Mouse (Mus musculus) lung, adult 2 months (tissue): ENCODE measurements around the gene Myd88. TPM values are rescaled to one million over a fixed set of nuclear protein-coding genes. Genes with fewer than 3 reads are reported as not detected.

Experiments
- DNase-seq: peaks from one replicate; pipeline ENCODE4 v3.0.0; 2022
- H3K4me1 ChIP-seq: fragments of 200-500 bp; 2 replicates; pipeline ENCODE4 v1.6.1; 2011; ENCODE audit warnings: low read length; ENCODE audit not compliant: control insufficient read depth, insufficient read depth
- H3K4me3 ChIP-seq: fragments of 200-500 bp; replicated peaks from 2 replicates; pipeline ENCODE3; 2011; ENCODE audit warnings: low read depth, mild to moderate bottlenecking, control low read depth, low read length; ENCODE audit errors: extremely low read depth
- CTCF ChIP-seq: fragments of 200-500 bp; IDR thresholded peaks from 2 replicates; pipeline ENCODE4 v1.5.1; 2011; ENCODE audit warnings: mild to moderate bottlenecking, low read length, control low read depth; ENCODE audit not compliant: insufficient read depth
- POLR2A ChIP-seq: fragments of 200-500 bp; IDR thresholded peaks from 2 replicates; pipeline ENCODE4 v1.6.1; 2011; ENCODE audit warnings: low read depth, mild to moderate bottlenecking, control low read depth, low read length, borderline replicate concordance; ENCODE audit errors: extremely low read depth
- WGBS: fragments of 180-500 bp; shearing (Covaris S2); methylation state at CpG from one replicate; pipeline ENCODE4 v1.1.7; 2018; 5-methylcytosine and 5-hydroxymethylcytosine counted together
- polyA plus RNA-seq: library from polyadenylated mRNA; depleted of rRNA; stranded (reverse); fragments of >200 nt; gene quantifications from 2 replicates; pipeline ENCODE4 v1.2.3, GENCODE M21; 2012

The Myd88 gene
- polyA plus RNA-seq, 1 experiment = 38.5 TPM

DNA sequence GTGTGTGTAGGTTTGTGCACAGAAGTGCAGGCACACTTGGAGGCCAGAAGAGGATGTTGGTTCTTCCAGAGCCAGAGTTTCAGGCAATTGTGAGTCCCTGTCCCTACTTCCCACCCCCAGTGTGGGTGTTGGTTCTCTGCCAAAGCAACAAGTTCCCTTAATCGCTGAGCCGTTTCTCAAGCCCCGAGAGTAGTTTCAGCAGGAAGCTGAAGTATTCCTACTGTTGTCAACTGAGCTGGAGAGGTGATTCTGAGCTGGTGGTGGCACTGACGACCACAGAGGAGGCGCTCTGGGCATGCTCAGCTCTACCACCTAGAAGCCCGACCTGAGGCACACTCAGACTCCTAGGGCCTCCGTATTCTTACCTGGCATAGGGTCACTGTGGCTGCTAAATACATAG, 24.1 kb upstream of the Myd88 start, which contains the start of gene Slc22a14:
Gene Slc22a14 (minus strand): TSS at position 270 of the 400 bp plus-strand sequence.
- TF ChIP-seq CTCF (no peak), POLR2A (no peak)
- DNase-seq = no peak
- 36% methylated on average over 7 of the region's 7 CpGs for WGBS

DNA sequence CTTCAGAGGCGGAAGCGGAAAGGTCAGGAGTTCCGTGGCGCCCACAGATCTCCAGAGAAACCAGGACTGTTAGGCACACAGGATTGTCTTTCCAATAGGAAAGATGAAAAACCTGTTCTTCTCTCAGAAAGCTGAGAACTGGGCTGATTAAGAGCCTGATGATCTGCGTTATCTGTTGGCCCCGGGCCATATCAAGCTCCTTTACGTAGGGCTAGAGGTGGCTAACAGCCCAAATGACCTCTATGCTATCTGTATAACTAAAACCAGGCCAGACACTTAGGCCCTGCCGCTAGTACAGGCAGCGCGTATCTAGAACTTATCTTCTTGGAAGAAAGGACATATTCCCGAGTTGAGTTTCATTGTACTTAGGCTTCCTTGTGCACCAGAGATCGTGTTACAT, 22.0 kb upstream of the Myd88 start:
- no peak for DNase-seq
- Histone ChIP-seq H3K4me3 (no peak overlapping the region), H3K4me1 (no peaks in the 10 kb centered on the region)
- 76% methylated on average over 12 of the region's 12 CpGs for WGBS
- TF ChIP-seq CTCF (no peak), POLR2A (no peak)

More for the DNA sequence above, 24.1 kb upstream of the Myd88 start, which contains the start of gene Slc22a14:
- H3K4me3 ChIP-seq = no peak within 1 kb of the TSS
- H3K4me1 ChIP-seq = no peaks in the 10 kb centered on the region

DNA sequence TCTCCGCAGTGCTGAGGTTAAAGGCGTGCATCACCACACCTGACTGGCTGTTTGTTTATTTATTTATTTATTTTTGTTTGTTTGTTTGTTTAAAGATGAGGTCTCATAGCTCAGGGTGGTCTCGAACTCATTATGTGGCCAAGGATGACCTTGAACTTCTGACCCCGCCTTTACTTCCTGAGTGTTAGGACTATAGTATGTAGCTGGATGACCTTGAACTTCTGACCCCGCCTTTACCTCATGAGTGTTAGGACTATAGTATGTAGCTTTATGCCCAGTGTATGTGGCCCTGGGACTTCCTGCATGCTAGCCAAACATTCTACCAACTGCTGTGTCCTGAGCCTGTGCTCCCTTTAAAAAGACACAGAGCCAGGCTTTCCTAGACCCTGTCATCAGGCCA, 20.2 kb upstream of the Myd88 start:
- 90% methylated on average over 5 of the region's 5 CpGs for WGBS
- no peak for DNase-seq
- Histone ChIP-seq H3K4me1 (no peaks in the 10 kb centered on the region; the same call in 1 of the 2 replicates), H3K4me3 (no peak overlapping the region)
- no peak for TF ChIP-seq POLR2A
- TF ChIP-seq CTCF = no peak

DNA sequence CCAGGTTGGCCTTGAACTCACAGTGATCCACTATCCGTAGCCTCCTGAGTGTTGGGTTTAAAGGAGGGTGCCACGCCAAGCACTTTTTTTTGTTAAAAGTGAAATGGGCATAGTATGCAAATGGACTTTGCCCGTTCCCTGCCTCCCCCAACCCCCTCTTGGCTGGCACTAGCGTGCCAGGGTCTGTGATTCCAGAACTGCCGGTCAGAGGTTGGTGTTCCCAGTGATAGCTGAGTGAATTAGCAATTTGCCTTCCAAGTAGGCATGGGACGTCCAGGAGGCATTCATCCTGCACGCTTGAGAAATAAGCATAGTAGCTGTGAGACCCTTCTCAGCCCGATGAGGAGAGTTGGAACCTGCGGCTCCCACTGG, 16.8 kb upstream of the Myd88 start:
- DNase-seq = no peak
- H3K4me3 ChIP-seq = no peak overlapping the region
- no peaks in the 10 kb centered on the region; the same call in 1 of the 2 replicates for H3K4me1 ChIP-seq
- 34% methylated on average over 9 of the region's 9 CpGs for WGBS
- TF ChIP-seq CTCF (no peak), POLR2A (no peak)

DNA sequence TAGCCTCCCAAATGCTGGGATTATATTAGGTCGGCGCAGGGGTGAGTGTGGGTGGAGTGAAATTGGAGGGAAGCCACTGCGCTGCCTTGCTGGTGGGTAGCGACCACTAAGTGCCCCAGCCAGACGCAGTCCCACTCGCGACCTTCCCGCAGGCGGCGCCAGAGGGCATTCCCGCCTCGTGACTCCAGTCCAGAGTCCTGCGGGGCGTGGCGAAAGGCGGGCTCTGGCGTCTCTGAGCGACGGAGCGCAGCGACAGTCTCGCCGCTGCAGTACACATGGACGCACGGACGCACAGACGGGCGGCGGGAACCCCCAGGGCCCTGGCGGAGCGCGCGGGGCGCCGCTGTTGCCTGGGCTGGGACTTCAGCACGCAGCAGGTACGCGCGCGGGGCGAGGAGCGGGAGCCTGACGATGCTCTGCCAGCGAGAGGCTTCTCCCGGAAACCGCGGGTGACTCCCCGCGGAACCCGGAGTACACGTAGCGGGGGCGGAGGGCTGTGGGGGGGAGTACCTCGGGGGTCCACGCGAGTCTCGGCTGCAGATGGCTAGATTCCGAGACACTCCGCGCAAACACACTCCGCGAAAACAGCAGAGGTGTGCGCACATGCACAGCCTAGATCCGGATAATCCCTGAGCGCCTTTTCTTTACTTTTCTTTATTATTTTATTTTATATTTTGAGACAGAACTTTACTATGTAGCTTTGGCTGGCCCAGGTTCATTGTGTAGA, 16.3 kb upstream of the Myd88 start, which contains the start of gene Xylb:
Gene Xylb (plus strand): TSS at position 51 of the 727 bp plus-strand sequence.
- peak; percentile 93 for DNase-seq
- Histone ChIP-seq H3K4me1 (no peaks in the 10 kb centered on the region; the same call in 1 of the 2 replicates), H3K4me3 (peak within 1 kb of the TSS; percentile 68)
- peak; percentile 78 for TF ChIP-seq CTCF
- peak; percentile 39; the same call in 1 of the 2 replicates for TF ChIP-seq POLR2A
- WGBS = 2% methylated on average over 65 of the region's 65 CpGs

DNA sequence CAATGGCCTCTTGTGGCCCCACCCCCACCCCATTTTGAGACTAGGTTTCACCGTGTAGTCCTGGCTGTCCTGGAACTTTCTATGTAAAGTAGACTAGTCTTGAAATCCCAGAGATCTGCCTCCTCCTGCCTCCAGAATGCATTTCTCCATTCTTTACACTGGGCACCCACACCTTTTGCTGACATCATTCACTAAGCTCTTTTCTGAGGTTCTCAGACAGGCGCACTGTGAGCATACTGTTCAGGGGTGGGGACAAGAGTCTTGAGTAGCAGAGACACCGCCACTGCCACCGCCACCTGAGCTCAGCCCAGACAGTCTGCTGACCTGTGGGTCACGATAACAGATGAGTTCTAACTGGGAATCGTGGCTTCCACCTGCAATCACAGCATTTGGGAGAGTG, 14.7 kb upstream of the Myd88 start:
- DNase-seq = no peak
- H3K4me3 ChIP-seq = no peak overlapping the region
- TF ChIP-seq CTCF = no peak
- no peak for TF ChIP-seq POLR2A
- 64% methylated on average over 6 of the region's 6 CpGs for WGBS
- no peaks in the 10 kb centered on the region; the same call in 1 of the 2 replicates for H3K4me1 ChIP-seq

DNA sequence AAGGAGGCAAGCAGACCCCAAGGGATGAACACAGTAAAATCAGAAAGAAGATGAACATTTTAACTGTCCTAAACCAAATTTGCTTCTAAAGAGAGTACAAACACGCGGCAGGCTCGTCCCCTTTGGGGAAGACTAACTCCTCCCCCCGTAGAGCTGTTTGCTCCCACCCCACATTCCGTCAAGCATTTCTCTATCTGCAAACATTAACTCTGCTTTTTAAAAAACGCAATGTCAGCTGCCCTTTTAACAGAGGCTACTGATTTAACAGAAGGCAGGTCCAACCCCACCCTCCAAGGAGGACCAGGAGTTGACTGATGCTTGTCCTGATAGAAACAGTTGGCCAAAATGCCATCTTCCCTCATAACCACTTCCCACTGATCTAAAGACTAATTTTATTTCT, 12.7 kb upstream of the Myd88 start:
- DNase-seq = no peak
- TF ChIP-seq CTCF = no peak
- TF ChIP-seq POLR2A = no peak
- WGBS = 63% methylated on average over 6 of the region's 6 CpGs
- Histone ChIP-seq H3K4me1 (no peaks in the 10 kb centered on the region; the same call in 1 of the 2 replicates), H3K4me3 (no peak overlapping the region)

DNA sequence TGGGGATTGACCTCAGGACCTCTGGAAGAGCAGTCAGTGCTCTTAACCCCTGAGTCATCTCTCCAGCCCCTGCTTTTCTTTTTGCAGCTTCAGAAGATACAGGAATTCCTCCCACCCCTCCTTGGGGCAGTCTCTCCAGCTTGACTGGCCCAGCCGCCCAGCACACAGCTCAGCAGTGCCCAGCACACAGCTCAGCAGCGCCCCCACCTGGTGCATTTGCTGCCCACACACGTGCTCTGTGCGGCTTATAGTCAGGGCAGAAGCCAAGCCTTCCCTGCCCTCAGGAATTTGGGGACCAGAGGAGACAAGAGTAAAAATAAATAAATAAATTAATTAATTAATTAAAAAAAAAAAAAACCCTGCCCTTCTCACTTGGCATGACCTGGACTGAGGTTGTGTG, 10.8 kb upstream of the Myd88 start:
- no peak overlapping the region for H3K4me3 ChIP-seq
- peak; percentile 83 for DNase-seq
- TF ChIP-seq CTCF = peak; percentile 81
- no peak for TF ChIP-seq POLR2A
- H3K4me1 ChIP-seq = no peaks in the 10 kb centered on the region
- WGBS = 15% methylated on average over 4 of the region's 4 CpGs

DNA sequence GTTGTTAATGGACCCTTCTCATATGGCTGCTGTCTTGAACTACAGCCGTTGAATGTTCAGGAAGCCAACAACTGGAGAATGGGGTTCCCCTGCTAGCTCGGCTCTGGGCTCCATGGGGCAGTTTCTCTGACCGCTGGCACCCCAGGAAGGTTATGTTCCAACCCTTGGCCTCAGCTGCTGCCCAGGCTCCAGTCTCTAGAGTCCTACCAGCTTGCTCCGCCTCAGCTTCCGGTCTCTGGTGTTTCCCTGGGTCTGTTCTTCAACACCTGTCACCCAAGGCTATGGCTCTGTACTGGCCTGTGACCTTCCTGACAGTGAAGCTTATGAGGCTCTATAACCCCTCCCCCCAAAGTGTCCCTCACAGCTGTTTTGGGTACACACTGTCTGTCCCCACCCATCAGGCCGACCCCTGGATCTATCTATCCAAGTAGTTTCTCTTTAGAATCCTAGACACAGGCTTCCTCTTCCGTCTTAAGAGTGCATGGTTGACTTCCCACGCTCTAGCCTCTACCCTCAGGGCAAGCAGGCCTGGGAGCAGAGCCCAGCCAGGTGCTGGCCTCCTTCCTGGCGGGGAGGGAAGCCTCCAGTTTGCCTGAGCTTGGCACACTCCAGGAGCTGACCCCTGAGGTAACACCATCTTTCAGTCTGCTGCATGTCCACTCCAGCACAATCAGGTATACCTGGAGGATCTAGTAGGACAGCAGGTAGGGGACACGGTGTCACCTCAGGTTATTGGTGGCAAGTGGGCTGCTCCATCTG, 9.9 kb upstream of the Myd88 start:
- Histone ChIP-seq H3K4me3 (no peak overlapping the region), H3K4me1 (no peaks in the 10 kb centered on the region)
- TF ChIP-seq CTCF (no peak), POLR2A (no peak)
- WGBS = 88% methylated on average over 10 of the region's 10 CpGs
- no peak for DNase-seq

DNA sequence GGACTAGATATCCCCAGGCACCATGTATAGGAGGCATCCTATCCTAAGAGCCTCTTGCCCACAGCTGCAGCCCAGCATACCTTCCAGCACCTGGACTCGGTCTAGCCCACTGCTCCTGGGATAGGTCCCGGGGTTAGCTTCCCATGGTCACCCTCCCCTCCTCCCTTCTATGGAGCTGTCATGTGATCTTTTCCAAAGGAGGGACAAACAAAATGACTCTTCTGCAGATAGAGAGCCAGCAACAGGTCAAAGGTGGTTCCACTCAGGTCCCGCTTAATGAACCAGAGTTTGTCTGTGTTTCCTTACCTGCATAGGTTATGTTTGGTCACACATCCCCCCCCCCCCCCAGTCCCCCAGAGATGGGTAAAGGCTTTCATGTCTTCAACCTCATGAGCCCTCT, 9.3 kb upstream of the Myd88 start:
- no peak for DNase-seq
- TF ChIP-seq POLR2A (no peak), CTCF (no peak)
- 82% methylated on average over 3 of the region's 3 CpGs for WGBS
- Histone ChIP-seq H3K4me3 (no peak overlapping the region), H3K4me1 (no peaks in the 10 kb centered on the region)
